Mouse (Mus musculus): ENCODE results near the gene Usp48. TPM values are rescaled to one million over a fixed set of nuclear protein-coding genes. Genes with fewer than 3 reads are reported as not detected.
A peak's percentile ranks its signal among the peaks of the same experiment; 100 is the strongest.

The Usp48 gene
- total and polyA plus RNA-seq, 3 experiments = 28.5 to 77.8 (median 36.6) TPM

- dilution Hi-C loops (cut with MboI; ENCODE audit: extremely low pct_ligation_motif_present, extremely low pct_unique_long_range_greater_than_20kb, low sequenced_read_pairs) (no loop called here), in situ Hi-C loops (cut with MboI; ENCODE audit: low pct_ligation_motif_present, low pct_unique_long_range_greater_than_20kb, low sequenced_read_pairs) (no loop called here)
Observed at GRCm38 (mm10) chr4:137675566-137675965, 82.0 kb downstream of the Usp48 start.

GRCm38 (mm10) chr4:137676057-137676456, 82.5 kb downstream of the Usp48 start:
- Histone ChIP-seq H3K27ac (ENCODE audit: insufficient read depth, low read depth) (no peak overlapping the region), H3K79me2 (replicated peaks; ENCODE audit: control insufficient read depth, extremely low read depth, insufficient read depth, poor library complexity, severe bottlenecking) (no peaks in the 10 kb centered on the region), H3K9ac (ENCODE audit: insufficient read depth, low read depth) (no peak overlapping the region), H3K36me3 (replicated peaks in 1 of 2; ENCODE audit: control insufficient read depth in 1 of 2, insufficient read depth in 1 of 2, low read length in 1 of 2) (no peaks in the 10 kb centered on the region), H3K4me1 (ENCODE audit: control insufficient read depth in 1 of 2, insufficient read depth in 2 of 2) (no peaks in the 10 kb centered on the region), H3K9me3 (replicated peaks; ENCODE audit: low read length) (no peaks in the 10 kb centered on the region), H3K4me2 (ENCODE audit: insufficient read depth, low read depth, poor library complexity, severe bottlenecking) (no peak overlapping the region), H3K27me3 (replicated peaks) (peaks cover 89% of the 10 kb centered on the region), H3K4me3 (replicated peaks in 1 of 3; ENCODE audit: low read depth in 2 of 3, low read length in 2 of 3, poor library complexity in 1 of 3) (no peak overlapping the region)
- DNase-seq (ENCODE audit: extremely low read depth) = peak; percentile 48
- TF ChIP-seq KAT2A (IDR thresholded peaks at IDR 0.05; ENCODE audit: insufficient replicate concordance, low read length) = no peak
- no peak for TF ChIP-seq MAFK (IDR thresholded peaks at IDR 0.05; ENCODE audit: insufficient replicate concordance, low read length)
- peak; percentile 73 for TF ChIP-seq SMC3 (IDR thresholded peaks at IDR 0.05; ENCODE audit: low read depth, low read length)
- TF ChIP-seq PAX5 (IDR thresholded peaks at IDR 0.05; ENCODE audit: low read length) = no peak
- no peak for TF ChIP-seq BHLHE40 (IDR thresholded peaks at IDR 0.05; ENCODE audit: low read depth, low read length)
- no peak for TF ChIP-seq UBTF (IDR thresholded peaks at IDR 0.05; ENCODE audit: low read depth, low read length)
- no peak for TF ChIP-seq JUN (IDR thresholded peaks at IDR 0.05; ENCODE audit: insufficient read depth, low read depth, low read length)
- no peak for TF ChIP-seq MEF2A (IDR thresholded peaks at IDR 0.05; ENCODE audit: borderline replicate concordance, low read depth, low read length)
- TF ChIP-seq MAX (IDR thresholded peaks at IDR 0.05; ENCODE audit: low read length) = no peak
- TF ChIP-seq NELFE (IDR thresholded peaks at IDR 0.05; ENCODE audit: low read depth, low read length) = no peak
- peak; percentile 82 to 87 for TF ChIP-seq CTCF (conservative IDR thresholded peaks at IDR 0.05 in 1 of 2, IDR thresholded peaks at IDR 0.05 in 1 of 2; ENCODE audit: low read depth in 2 of 2, low read length in 2 of 2)
- TF ChIP-seq USF1 (IDR thresholded peaks at IDR 0.05; ENCODE audit: low read depth, low read length) = no peak
- TF ChIP-seq SIN3A (IDR thresholded peaks at IDR 0.05; ENCODE audit: low read length) = peak; percentile 55; the same call in 1 of the 2 replicates
- peak; percentile 86 for TF ChIP-seq RAD21 (IDR thresholded peaks at IDR 0.05; ENCODE audit: low read depth, low read length)
- TF ChIP-seq MAZ (IDR thresholded peaks at IDR 0.05; ENCODE audit: low read depth, low read length) = no peak
- no peak for TF ChIP-seq E2F4 (IDR thresholded peaks at IDR 0.05; ENCODE audit: insufficient replicate concordance, low read depth, low read length)
- TF ChIP-seq USF2 (conservative IDR thresholded peaks at IDR 0.05; ENCODE audit: low read depth, low read length) = no peak
- TF ChIP-seq MYC (IDR thresholded peaks at IDR 0.05; ENCODE audit: low read depth, low read length) = no peak
- TF ChIP-seq RCOR1 (conservative IDR thresholded peaks at IDR 0.05; ENCODE audit: low read depth, low read length) = no peak
- TF ChIP-seq TCF12 (IDR thresholded peaks at IDR 0.05; ENCODE audit: low read depth, low read length) = no peak
- TF ChIP-seq POLR2A (IDR thresholded peaks at IDR 0.05; ENCODE audit: low read depth, low read length) = no peak
- TF ChIP-seq NRF1 (IDR thresholded peaks at IDR 0.05; ENCODE audit: low read depth, low read length) = no peak
- peak; percentile 28; the same call in 1 of the 2 replicates for TF ChIP-seq ZC3H11A (IDR thresholded peaks at IDR 0.05; ENCODE audit: low read depth, low read length)
- no peak for TF ChIP-seq IRF4 (IDR thresholded peaks at IDR 0.05; ENCODE audit: low read depth, low read length)
- no peak for TF ChIP-seq ZKSCAN1 (IDR thresholded peaks at IDR 0.05; ENCODE audit: borderline replicate concordance, low read depth, low read length)
- in situ Hi-C loops (cut with MboI; ENCODE audit: low pct_ligation_motif_present, low pct_unique_long_range_greater_than_20kb, low sequenced_read_pairs) (no loop called here), dilution Hi-C loops (cut with MboI; ENCODE audit: extremely low pct_ligation_motif_present, extremely low pct_unique_long_range_greater_than_20kb, low sequenced_read_pairs) (no loop called here)

More at GRCm38 (mm10) chr4:137675566-137675965, 82.0 kb downstream of the Usp48 start:
- H3K79me2 ChIP-seq (replicated peaks; ENCODE audit: control insufficient read depth, extremely low read depth, insufficient read depth, poor library complexity, severe bottlenecking) = no peaks in the 10 kb centered on the region
- no peak overlapping the region for H3K4me2 ChIP-seq (ENCODE audit: insufficient read depth, low read depth, poor library complexity, severe bottlenecking)
- DNase-seq (ENCODE audit: extremely low read depth) = no peak
- H3K27ac ChIP-seq (ENCODE audit: insufficient read depth, low read depth) = no peak overlapping the region
- H3K9me3 ChIP-seq (replicated peaks; ENCODE audit: low read length) = no peaks in the 10 kb centered on the region
- H3K9ac ChIP-seq (ENCODE audit: insufficient read depth, low read depth) = no peak overlapping the region
- TF ChIP-seq GABPA (IDR thresholded peaks at IDR 0.05; ENCODE audit: insufficient replicate concordance, low read depth, low read length) (no peak), USF1 (IDR thresholded peaks at IDR 0.05; ENCODE audit: low read depth, low read length) (no peak), ELF1 (IDR thresholded peaks at IDR 0.05; ENCODE audit: low read depth, low read length) (no peak), IRF4 (IDR thresholded peaks at IDR 0.05; ENCODE audit: low read depth, low read length) (no peak), BHLHE40 (IDR thresholded peaks at IDR 0.05; ENCODE audit: low read depth, low read length) (no peak), MYC (IDR thresholded peaks at IDR 0.05; ENCODE audit: low read depth, low read length) (no peak), ZNF384 (IDR thresholded peaks at IDR 0.05; ENCODE audit: low read depth, low read length) (no peak), JUN (IDR thresholded peaks at IDR 0.05; ENCODE audit: insufficient read depth, low read depth, low read length) (no peak), CHD1 (IDR thresholded peaks at IDR 0.05; ENCODE audit: low read depth, low read length) (no peak), MEF2A (IDR thresholded peaks at IDR 0.05; ENCODE audit: borderline replicate concordance, low read depth, low read length) (no peak), PAX5 (IDR thresholded peaks at IDR 0.05; ENCODE audit: low read length) (no peak)
- no peaks in the 10 kb centered on the region for H3K36me3 ChIP-seq (replicated peaks in 1 of 2; ENCODE audit: control insufficient read depth in 1 of 2, insufficient read depth in 1 of 2, low read length in 1 of 2)
- H3K27me3 ChIP-seq (replicated peaks) = peaks cover 86% of the 10 kb centered on the region
- no peaks in the 10 kb centered on the region for H3K4me1 ChIP-seq (ENCODE audit: control insufficient read depth in 1 of 2, insufficient read depth in 2 of 2)
- no peak overlapping the region for H3K4me3 ChIP-seq (replicated peaks in 1 of 3; ENCODE audit: low read depth in 2 of 3, low read length in 2 of 3, poor library complexity in 1 of 3)
